Mouse (Mus musculus) ES-Bruce4 (cell line): ENCODE measurements around the gene Olfr1389. TPM values are rescaled to one million over a fixed set of nuclear protein-coding genes. Genes with fewer than 3 reads are reported as not detected.
"Not testable (repeated sequence)": the region's sequence is repeated elsewhere in the genome, so short reads cannot be mapped to it uniquely, and the experiment has no call there.

Experiments
- H3K27ac ChIP-seq: 2 replicates; pipeline ENCODE4 v1.5.1; 2012; ENCODE audit warnings: low read length, inconsistent platforms; ENCODE audit not compliant: insufficient read depth
- H3K27me3 ChIP-seq: 2 replicates; pipeline ENCODE4 v1.6.1; 2012; ENCODE audit warnings: mild to moderate bottlenecking, low read length, inconsistent platforms; ENCODE audit not compliant: control insufficient read depth, poor library complexity, insufficient read depth, severe bottlenecking
- H3K36me3 ChIP-seq: 2 replicates; pipeline ENCODE4 v1.6.1; 2012; ENCODE audit warnings: inconsistent platforms, mild to moderate bottlenecking, low read length, moderate library complexity; ENCODE audit not compliant: control insufficient read depth, poor library complexity, insufficient read depth, severe bottlenecking
- H3K4me1 ChIP-seq: one replicate; pipeline ENCODE4 v1.8.1; 2011; ENCODE audit warnings: low read length; ENCODE audit not compliant: control insufficient read depth, insufficient read depth
- H3K4me3 ChIP-seq: 2 replicates; pipeline ENCODE4 v1.5.1; 2011; ENCODE audit warnings: low read depth, mild to moderate bottlenecking, low read length
- H3K9ac ChIP-seq: 2 replicates; pipeline ENCODE4 v1.6.1; 2012; ENCODE audit warnings: low read depth, mild to moderate bottlenecking, inconsistent platforms; ENCODE audit not compliant: poor library complexity, severe bottlenecking
- H3K9me3 ChIP-seq: replicated peaks from 2 replicates; pipeline ENCODE4 v1.6.1; 2012; ENCODE audit warnings: mild to moderate bottlenecking, low read length, inconsistent platforms; ENCODE audit not compliant: control insufficient read depth, poor library complexity, insufficient read depth, severe bottlenecking
- CTCF ChIP-seq: IDR thresholded peaks from one replicate; pipeline ENCODE4 v1.8.1; 2011; ENCODE audit warnings: low read depth, low read length
- EP300 ChIP-seq: IDR thresholded peaks from 2 replicates; pipeline ENCODE4 v1.6.1; 2011; ENCODE audit warnings: low read depth, low read length; ENCODE audit not compliant: insufficient read depth
- POLR2A ChIP-seq: IDR thresholded peaks from one replicate; pipeline ENCODE4 v1.8.1; 2011; ENCODE audit warnings: low read length; ENCODE audit not compliant: insufficient read depth
- polyA plus RNA-seq: library from polyadenylated mRNA; stranded (reverse); fragments of >200 nt; gene quantifications from 2 replicates; pipeline ENCODE4 v1.2.4, GENCODE M21; 2011; ENCODE audit warnings: low read depth; ENCODE audit not compliant: missing spikeins, insufficient read depth, insufficient read length

Gene Olfr1389
- polyA plus RNA-seq, 1 experiment = not detected

- no peaks in the 10 kb centered on the region for H3K4me1 ChIP-seq
- H3K27me3 ChIP-seq = no peaks in the 10 kb centered on the region
- H3K4me3 ChIP-seq = no peak overlapping the region
- TF ChIP-seq EP300 (no peak), CTCF (no peak), POLR2A (no peak)
- H3K9me3 ChIP-seq = no peaks in the 10 kb centered on the region
- H3K9ac ChIP-seq = no peak overlapping the region
- H3K27ac ChIP-seq = no peak overlapping the region
- H3K36me3 ChIP-seq = no peaks in the 10 kb centered on the region
These were observed 6.8 kb downstream of the Olfr1389 start for GRCm38 (mm10) chr11:49429641-49430040.

GRCm38 (mm10) chr11:49436411-49436810 is 13.5 kb downstream of the Olfr1389 start, which contains the start of gene Olfr1388:
Gene Olfr1388 (plus strand): TSS chr11:49436624.
- H3K27ac ChIP-seq = no peak within 1 kb of the TSS
- TF ChIP-seq EP300 = no peak
- TF ChIP-seq POLR2A = no peak
- TF ChIP-seq CTCF = no peak
- no peak within 1 kb of the TSS for H3K9ac ChIP-seq
- no peaks in the 10 kb centered on the region for H3K9me3 ChIP-seq
- H3K36me3 ChIP-seq = no peaks in the 10 kb centered on the region
- no peak within 1 kb of the TSS for H3K4me3 ChIP-seq
- H3K27me3 ChIP-seq = no peaks in the 10 kb centered on the region
- H3K4me1 ChIP-seq = no peaks in the 10 kb centered on the region

- no peak within 1 kb of the TSS for H3K27ac ChIP-seq
- no peak within 1 kb of the TSS for H3K9ac ChIP-seq
- no peaks in the 10 kb centered on the region for H3K27me3 ChIP-seq
- peaks cover 8% of the 10 kb centered on the region for H3K9me3 ChIP-seq
- no peak within 1 kb of the TSS for H3K4me3 ChIP-seq
- TF ChIP-seq EP300 (no peak), CTCF (no peak), POLR2A (no peak)
- no peaks in the 10 kb centered on the region for H3K36me3 ChIP-seq
- H3K4me1 ChIP-seq = no peaks in the 10 kb centered on the region
These were observed 32.2 kb downstream of the Olfr1389 start, which contains the start of gene Olfr1387 for GRCm38 (mm10) chr11:49455043-49455442. Gene Olfr1387 (plus strand): TSS chr11:49455343.

GRCm38 (mm10) chr11:49464746-49465145 is 41.9 kb downstream of the Olfr1389 start, which contains the start of gene Olfr1386:
Gene Olfr1386 (plus strand): TSS chr11:49465046.
- H3K27ac ChIP-seq, H3K9me3 ChIP-seq, H3K9ac ChIP-seq, H3K4me1 ChIP-seq, H3K36me3 ChIP-seq, H3K4me3 ChIP-seq, H3K27me3 ChIP-seq: not testable (repeated sequence)

Other genes starting within 250 kb of the Olfr1389 start
- not detected in 2 replicates for gene Btnl9, start 235.9 kb upstream of the Olfr1389 start, polyA plus RNA-seq
- 29.3 and 33.6 TPM in 2 replicates for gene Zfp62, start 219.8 kb upstream of the Olfr1389 start, polyA plus RNA-seq
- gene Mgat1, start 178.9 kb upstream of the Olfr1389 start, polyA plus RNA-seq = 16.5 and 21.1 TPM in 2 replicates
- not detected in 2 replicates for gene Olfr1393, start 144.8 kb upstream of the Olfr1389 start, polyA plus RNA-seq
- gene Olfr1392, start 137.8 kb upstream of the Olfr1389 start, polyA plus RNA-seq = not detected in 2 replicates
- gene Olfr10, start 118.3 kb upstream of the Olfr1389 start, polyA plus RNA-seq = not detected in 2 replicates
- not detected in 2 replicates for gene Olfr1391, start 100.3 kb upstream of the Olfr1389 start, polyA plus RNA-seq
- not detected in 2 replicates for gene Olfr1390, start 87.9 kb upstream of the Olfr1389 start, polyA plus RNA-seq
- 2.6 and 4.3 TPM in 2 replicates for gene Olfr1388, start 13.6 kb downstream of the Olfr1389 start, polyA plus RNA-seq
- not detected in 2 replicates for gene Olfr1387, start 32.3 kb downstream of the Olfr1389 start, polyA plus RNA-seq
- gene Olfr1386, start 42.0 kb downstream of the Olfr1389 start, polyA plus RNA-seq = not detected in 2 replicates
- not detected in 2 replicates for gene Olfr1385, start 66.0 kb downstream of the Olfr1389 start, polyA plus RNA-seq
- gene Olfr1384, start 83.7 kb downstream of the Olfr1389 start, polyA plus RNA-seq = 0.21 TPM in 1 of 2 replicates, not detected in the other
- gene Olfr1383, start 96.6 kb downstream of the Olfr1389 start, polyA plus RNA-seq = 0.26 and 0.34 TPM in 2 replicates
- not detected in 2 replicates for gene Olfr1382, start 105.2 kb downstream of the Olfr1389 start, polyA plus RNA-seq
- not detected in 2 replicates for gene Olfr1381, start 120.4 kb downstream of the Olfr1389 start, polyA plus RNA-seq
- not detected in 2 replicates for gene Olfr1380, start 133.8 kb downstream of the Olfr1389 start, polyA plus RNA-seq
- gene Flt4, start 186.2 kb downstream of the Olfr1389 start, polyA plus RNA-seq = 2.8 and 3.0 TPM in 2 replicates
- not detected in 2 replicates for gene Scgb3a1, start 240.5 kb downstream of the Olfr1389 start, polyA plus RNA-seq